Mouse (Mus musculus): ENCODE results near the gene Slc44a2. TPM values are rescaled to one million over a fixed set of nuclear protein-coding genes. Genes with fewer than 3 reads are reported as not detected.

Slc44a2 gene
- 86.8 and 92.7 TPM in 2 replicates for polyA plus RNA-seq (2016; fragmentation: Nextera tagmentation; extraction: Ambion mirVana)

GRCm38 (mm10) chr9:21320619-21321512 is at the start of gene Slc44a2:
Gene Slc44a2 (plus strand): TSS chr9:21320698.
- H3K36me3 ChIP-seq (replicated peaks) = peaks cover 18% of the 10 kb centered on the region
- peak; percentile 94 for DNase-seq (ENCODE audit: low spot score)
- peak within 1 kb of the TSS; percentile 89 for H3K4me3 ChIP-seq
- H3K27ac ChIP-seq (replicated peaks) = peak within 1 kb of the TSS; percentile 88
- WGBS = under 1% methylated on average over 52 of the region's 52 CpGs
- no peaks in the 10 kb centered on the region for H3K27me3 ChIP-seq (replicated peaks; ENCODE audit: low read depth, poor library complexity, severe bottlenecking)
- no peaks in the 10 kb centered on the region for H3K9me3 ChIP-seq
- peaks cover 24% of the 10 kb centered on the region for H3K4me1 ChIP-seq

- Histone ChIP-seq H3K27ac (replicated peaks) (no peak overlapping the region), H3K36me3 (replicated peaks) (peaks cover 98% of the 10 kb centered on the region), H3K4me3 (no peak overlapping the region), H3K4me1 (no peaks in the 10 kb centered on the region), H3K27me3 (replicated peaks; ENCODE audit: low read depth, poor library complexity, severe bottlenecking) (no peaks in the 10 kb centered on the region), H3K9me3 (no peaks in the 10 kb centered on the region)
- WGBS = 91% methylated on average over 9 of the region's 9 CpGs
- DNase-seq (ENCODE audit: low spot score) = no peak
Observed at GRCm38 (mm10) chr9:21272391-21272790, 48.1 kb upstream of the Slc44a2 start.

GRCm38 (mm10) chr9:21273094-21273493 is 47.4 kb upstream of the Slc44a2 start:
- DNase-seq (ENCODE audit: low spot score) = no peak
- H3K36me3 ChIP-seq (replicated peaks) = peaks cover 99% of the 10 kb centered on the region
- H3K27ac ChIP-seq (replicated peaks) = no peak overlapping the region
- H3K4me3 ChIP-seq = no peak overlapping the region
- no peaks in the 10 kb centered on the region for H3K27me3 ChIP-seq (replicated peaks; ENCODE audit: low read depth, poor library complexity, severe bottlenecking)
- no peaks in the 10 kb centered on the region for H3K4me1 ChIP-seq
- WGBS = 90% methylated on average over 8 of the region's 8 CpGs
- H3K9me3 ChIP-seq = no peaks in the 10 kb centered on the region

- H3K27ac ChIP-seq (replicated peaks) = no peak overlapping the region
- H3K36me3 ChIP-seq (replicated peaks) = peaks cover 99% of the 10 kb centered on the region
- H3K4me1 ChIP-seq = no peaks in the 10 kb centered on the region
- H3K4me3 ChIP-seq = no peak overlapping the region
- no peaks in the 10 kb centered on the region for H3K9me3 ChIP-seq
- no peak for DNase-seq (ENCODE audit: low spot score)
- H3K27me3 ChIP-seq (replicated peaks; ENCODE audit: low read depth, poor library complexity, severe bottlenecking) = no peaks in the 10 kb centered on the region
- WGBS = 84% methylated on average over 7 of the region's 7 CpGs
Observed at GRCm38 (mm10) chr9:21273520-21274228, 46.8 kb upstream of the Slc44a2 start.

- no peak for DNase-seq (ENCODE audit: low spot score)
- 96% methylated on average over 3 of the region's 3 CpGs for WGBS
- Histone ChIP-seq H3K36me3 (replicated peaks) (peaks cover 99% of the 10 kb centered on the region), H3K27me3 (replicated peaks; ENCODE audit: low read depth, poor library complexity, severe bottlenecking) (no peaks in the 10 kb centered on the region), H3K4me3 (no peak overlapping the region), H3K4me1 (no peaks in the 10 kb centered on the region), H3K27ac (replicated peaks) (no peak overlapping the region), H3K9me3 (no peaks in the 10 kb centered on the region)
Observed at GRCm38 (mm10) chr9:21274336-21274735, 46.2 kb upstream of the Slc44a2 start.

- Histone ChIP-seq H3K9me3 (no peaks in the 10 kb centered on the region), H3K4me1 (no peaks in the 10 kb centered on the region), H3K27me3 (replicated peaks; ENCODE audit: low read depth, poor library complexity, severe bottlenecking) (no peaks in the 10 kb centered on the region), H3K27ac (replicated peaks) (no peak overlapping the region), H3K4me3 (no peak overlapping the region), H3K36me3 (replicated peaks) (peaks cover 100% of the 10 kb centered on the region)
- 89% methylated on average over 7 of the region's 7 CpGs for WGBS
- DNase-seq (ENCODE audit: low spot score) = no peak
Observed at GRCm38 (mm10) chr9:21275013-21275710, 45.3 kb upstream of the Slc44a2 start.

GRCm38 (mm10) chr9:21275727-21276126 is 44.8 kb upstream of the Slc44a2 start:
- 89% methylated on average over 12 of the region's 12 CpGs for WGBS
- Histone ChIP-seq H3K9me3 (no peaks in the 10 kb centered on the region), H3K4me3 (no peak overlapping the region), H3K36me3 (replicated peaks) (peaks cover 100% of the 10 kb centered on the region), H3K27me3 (replicated peaks; ENCODE audit: low read depth, poor library complexity, severe bottlenecking) (no peaks in the 10 kb centered on the region), H3K4me1 (no peaks in the 10 kb centered on the region), H3K27ac (replicated peaks) (no peak overlapping the region)
- no peak for DNase-seq (ENCODE audit: low spot score)

- DNase-seq (ENCODE audit: low spot score) = no peak
- Histone ChIP-seq H3K27ac (replicated peaks) (no peak overlapping the region), H3K4me1 (no peaks in the 10 kb centered on the region), H3K36me3 (replicated peaks) (peaks cover 100% of the 10 kb centered on the region), H3K9me3 (no peaks in the 10 kb centered on the region), H3K27me3 (replicated peaks; ENCODE audit: low read depth, poor library complexity, severe bottlenecking) (no peaks in the 10 kb centered on the region), H3K4me3 (no peak overlapping the region)
- 90% methylated on average over 8 of the region's 8 CpGs for WGBS
Observed at GRCm38 (mm10) chr9:21276307-21276706, 44.2 kb upstream of the Slc44a2 start.

- no peaks in the 10 kb centered on the region for H3K4me1 ChIP-seq
- peaks cover 100% of the 10 kb centered on the region for H3K36me3 ChIP-seq (replicated peaks)
- no peak overlapping the region for H3K4me3 ChIP-seq
- H3K27ac ChIP-seq (replicated peaks) = no peak overlapping the region
- no peaks in the 10 kb centered on the region for H3K9me3 ChIP-seq
- H3K27me3 ChIP-seq (replicated peaks; ENCODE audit: low read depth, poor library complexity, severe bottlenecking) = no peaks in the 10 kb centered on the region
- no peak for DNase-seq (ENCODE audit: low spot score)
- 95% methylated on average over 5 of the region's 5 CpGs for WGBS
Observed at GRCm38 (mm10) chr9:21277776-21278175, 42.7 kb upstream of the Slc44a2 start.

GRCm38 (mm10) chr9:21283591-21283990 is 36.9 kb upstream of the Slc44a2 start:
- Histone ChIP-seq H3K36me3 (replicated peaks) (peaks cover 69% of the 10 kb centered on the region), H3K4me1 (peaks cover 18% of the 10 kb centered on the region), H3K27ac (replicated peaks) (no peak overlapping the region), H3K27me3 (replicated peaks; ENCODE audit: low read depth, poor library complexity, severe bottlenecking) (no peaks in the 10 kb centered on the region), H3K4me3 (no peak overlapping the region), H3K9me3 (no peaks in the 10 kb centered on the region)
- DNase-seq (ENCODE audit: low spot score) = no peak
- WGBS = 90% methylated on average over 5 of the region's 5 CpGs

- Histone ChIP-seq H3K4me3 (no peak overlapping the region), H3K27me3 (replicated peaks; ENCODE audit: low read depth, poor library complexity, severe bottlenecking) (no peaks in the 10 kb centered on the region), H3K27ac (replicated peaks) (no peak overlapping the region), H3K9me3 (no peaks in the 10 kb centered on the region), H3K36me3 (replicated peaks) (peaks cover 68% of the 10 kb centered on the region), H3K4me1 (peaks cover 22% of the 10 kb centered on the region)
- DNase-seq (ENCODE audit: low spot score) = no peak
- 80% methylated on average over 3 of the region's 3 CpGs for WGBS
Observed at GRCm38 (mm10) chr9:21283994-21284393, 36.5 kb upstream of the Slc44a2 start.

GRCm38 (mm10) chr9:21286753-21287152 is 33.7 kb upstream of the Slc44a2 start:
- Histone ChIP-seq H3K4me1 (peaks cover 37% of the 10 kb centered on the region), H3K27me3 (replicated peaks; ENCODE audit: low read depth, poor library complexity, severe bottlenecking) (no peaks in the 10 kb centered on the region), H3K4me3 (peak overlapping the region; percentile 93), H3K9me3 (no peaks in the 10 kb centered on the region), H3K36me3 (replicated peaks) (peaks cover 44% of the 10 kb centered on the region), H3K27ac (replicated peaks) (no peak overlapping the region)
- no peak for DNase-seq (ENCODE audit: low spot score)
- 69% methylated on average over 3 of the region's 3 CpGs for WGBS
